Mouse (Mus musculus): Measurements from ENCODE around the gene Hcar2.

DNA sequence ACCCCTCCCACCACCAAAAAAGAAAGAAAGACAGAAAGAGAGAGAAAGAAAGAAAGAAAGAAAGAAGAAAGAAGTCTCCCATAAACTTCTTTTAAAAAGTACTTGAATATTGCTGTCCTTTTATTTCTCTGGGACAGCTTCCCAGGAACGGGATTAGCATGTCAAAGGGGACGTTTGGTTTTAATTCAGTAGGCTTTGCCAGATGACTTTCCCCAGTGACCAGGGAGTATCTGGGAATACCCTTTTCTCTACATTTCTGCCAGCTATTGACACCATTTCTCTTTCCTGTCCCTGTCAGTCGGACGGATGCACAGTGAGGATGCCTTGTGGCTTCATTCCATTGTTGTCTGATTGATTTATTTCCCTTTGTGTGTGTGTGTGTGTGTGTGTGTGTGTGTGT is 21.5 kb downstream of the Hcar2 start:
- TF ChIP-seq CTCF (IDR thresholded peaks at IDR 0.05; ENCODE audit: borderline replicate concordance, insufficient read depth, low read length) (no peak), POLR2A (IDR thresholded peaks at IDR 0.05; ENCODE audit: low read depth, low read length) (no peak)

All from embryonic fibroblast, embryonic 13.5 days (primary cell).